Mouse (Mus musculus) kidney, embryonic 16.5 days (tissue): ENCODE data around the gene Patj. TPM values are rescaled to one million over a fixed set of nuclear protein-coding genes. Genes with fewer than 3 reads are reported as not detected.

Experiments
- ATAC-seq: fragments of 200-750 bp; cut with Nextera tagmentation; 2 replicates; pipeline ENCODE4 v1.8.0; 2017; ENCODE audit warnings: moderate TSS enrichment; ENCODE audit not compliant: low FRiP score, low TSS enrichment
- H3K27ac ChIP-seq: fragments of 300-500 bp; sonication (generic); 2 replicates; pipeline ENCODE4 v1.5.1; 2014; ENCODE audit warnings: low read length
- H3K27me3 ChIP-seq: fragments of 300-500 bp; sonication (generic); 2 replicates; pipeline ENCODE4 v1.6.1; 2014; ENCODE audit warnings: low read length, control low read depth, mixed read lengths; ENCODE audit not compliant: insufficient read depth
- H3K36me3 ChIP-seq: fragments of 300-500 bp; sonication (generic); 2 replicates; pipeline ENCODE4 v1.6.1; 2014; ENCODE audit warnings: low read length, control low read depth, mixed read lengths; ENCODE audit not compliant: insufficient read depth
- H3K4me1 ChIP-seq: fragments of 300-500 bp; sonication (generic); 2 replicates; pipeline ENCODE4 v1.6.1; 2014; ENCODE audit warnings: low read length, control low read depth, mixed read lengths; ENCODE audit not compliant: insufficient read depth
- H3K4me2 ChIP-seq: fragments of 300-500 bp; sonication (generic); replicated peaks from 2 replicates; pipeline ENCODE4 v1.6.1; 2014; ENCODE audit warnings: low read depth, low read length
- H3K4me3 ChIP-seq: fragments of 300-500 bp; sonication (generic); 2 replicates; pipeline ENCODE4 v1.5.1; 2014; ENCODE audit warnings: mild to moderate bottlenecking, low read length
- H3K9ac ChIP-seq: fragments of 300-500 bp; sonication (generic); replicated peaks from 2 replicates; pipeline ENCODE4 v1.6.1; 2014; ENCODE audit warnings: low read length
- H3K9me3 ChIP-seq: fragments of 300-500 bp; sonication (generic); 2 replicates; pipeline ENCODE4 v1.6.1; 2016; ENCODE audit warnings: low read length, control low read depth
- WGBS: fragments of 180-500 bp; shearing (Covaris S2); extraction: QIAGEN DNeasy Blood & Tissue Kit; methylation state at CpG from one replicate; pipeline ENCODE4 v1.1.7; 2014; 5-methylcytosine and 5-hydroxymethylcytosine counted together
- polyA plus RNA-seq: library from polyadenylated mRNA; unstranded; fragments of >200 nt; fragmentation: Nextera tagmentation; extraction: Ambion mirVana; gene quantifications from 2 replicates; pipeline ENCODE4 v1.2.1, GENCODE M21; 2015

The Patj gene
- polyA plus RNA-seq, 1 experiment from 2014 or later: 27.6 TPM

DNA sequence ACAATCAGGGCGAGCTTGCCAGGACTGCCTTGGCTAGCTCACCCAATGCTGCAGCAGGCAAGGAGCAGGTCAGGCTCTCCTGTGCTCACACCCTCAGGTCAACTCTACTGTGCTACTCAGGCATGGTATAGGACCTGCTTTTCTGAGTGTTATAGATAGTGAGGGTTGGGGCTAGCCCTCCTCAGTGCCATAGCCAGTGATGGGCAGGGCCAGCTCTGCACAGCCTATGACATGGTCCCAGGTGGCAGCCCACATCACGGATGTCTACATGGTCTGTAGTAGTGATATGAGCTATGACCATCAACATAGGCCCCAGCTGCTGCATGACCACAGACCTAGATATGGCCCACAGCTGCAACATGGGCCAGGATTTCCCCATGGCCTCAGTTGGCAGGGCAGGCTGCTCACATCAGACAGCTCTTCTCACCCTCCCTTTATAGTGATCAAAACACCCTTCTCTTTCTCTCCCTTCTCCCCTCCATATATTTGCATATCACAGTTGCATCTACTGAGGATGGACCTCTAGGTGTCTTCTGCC lies 66.3 kb downstream of the Patj start:
- H3K4me1 ChIP-seq: no peaks in the 10 kb centered on the region
- no peak overlapping the region for H3K4me2 ChIP-seq
- 94% methylated on average over 2 of the region's 2 CpGs for WGBS
- no peak for ATAC-seq
- H3K27ac ChIP-seq: no peak overlapping the region
- H3K27me3 ChIP-seq: no peaks in the 10 kb centered on the region
- no peaks in the 10 kb centered on the region for H3K9me3 ChIP-seq
- H3K9ac ChIP-seq: no peak overlapping the region
- H3K4me3 ChIP-seq: no peak overlapping the region
- H3K36me3 ChIP-seq: peaks cover 22% of the 10 kb centered on the region; the same call in 1 of the 2 replicates

- no peaks in the 10 kb centered on the region for H3K9me3 ChIP-seq
- H3K4me2 ChIP-seq: no peak overlapping the region
- 80% methylated on average over 1 of the region's 1 CpGs for WGBS
- H3K36me3 ChIP-seq: peaks cover 25% of the 10 kb centered on the region; the same call in 1 of the 2 replicates
- no peak overlapping the region for H3K27ac ChIP-seq
- H3K27me3 ChIP-seq: no peaks in the 10 kb centered on the region
- no peaks in the 10 kb centered on the region for H3K4me1 ChIP-seq
- no peak overlapping the region for H3K9ac ChIP-seq
- no peak overlapping the region for H3K4me3 ChIP-seq
- ATAC-seq: no peak
These were observed 69.9 kb downstream of the Patj start for GRCm38 (mm10) chr4:98465476-98465875.

- no peak overlapping the region for H3K27ac ChIP-seq
- no peaks in the 10 kb centered on the region for H3K27me3 ChIP-seq
- ATAC-seq: no peak
- H3K9ac ChIP-seq: no peak overlapping the region
- H3K4me1 ChIP-seq: no peaks in the 10 kb centered on the region
- no peaks in the 10 kb centered on the region for H3K9me3 ChIP-seq
- H3K36me3 ChIP-seq: peaks cover 25% of the 10 kb centered on the region; the same call in 1 of the 2 replicates
- 90% methylated on average over 2 of the region's 2 CpGs for WGBS
- no peak overlapping the region for H3K4me3 ChIP-seq
- H3K4me2 ChIP-seq: no peak overlapping the region
These were observed 70.3 kb downstream of the Patj start for GRCm38 (mm10) chr4:98465886-98466285.

- H3K4me1 ChIP-seq: 0 out of 2 replicates have a peak, but pooled peaks cover 3% of the 10 kb centered on the region
- H3K27me3 ChIP-seq: no peaks in the 10 kb centered on the region
- H3K9me3 ChIP-seq: no peaks in the 10 kb centered on the region
- no peak for ATAC-seq
- no peak overlapping the region for H3K4me2 ChIP-seq
- no peak overlapping the region for H3K9ac ChIP-seq
- 68% methylated on average over 7 of the region's 7 CpGs for WGBS
- 0 out of 2 replicates have a peak, but pooled peaks cover 6% of the 10 kb centered on the region for H3K36me3 ChIP-seq
- H3K27ac ChIP-seq: no peak overlapping the region
- no peak overlapping the region for H3K4me3 ChIP-seq
These were observed 75.8 kb downstream of the Patj start for GRCm38 (mm10) chr4:98471376-98471775.

GRCm38 (mm10) chr4:98473491-98473890 lies 77.9 kb downstream of the Patj start:
- Histone ChIP-seq H3K4me3 (no peak overlapping the region), H3K9me3 (no peaks in the 10 kb centered on the region), H3K4me1 (0 out of 2 replicates have a peak, but pooled peaks cover 3% of the 10 kb centered on the region), H3K9ac (no peak overlapping the region), H3K27me3 (no peaks in the 10 kb centered on the region), H3K36me3 (no peaks in the 10 kb centered on the region), H3K4me2 (no peak overlapping the region), H3K27ac (no peak overlapping the region)
- 58% methylated on average over 3 of the region's 3 CpGs for WGBS
- ATAC-seq: no peak

DNA sequence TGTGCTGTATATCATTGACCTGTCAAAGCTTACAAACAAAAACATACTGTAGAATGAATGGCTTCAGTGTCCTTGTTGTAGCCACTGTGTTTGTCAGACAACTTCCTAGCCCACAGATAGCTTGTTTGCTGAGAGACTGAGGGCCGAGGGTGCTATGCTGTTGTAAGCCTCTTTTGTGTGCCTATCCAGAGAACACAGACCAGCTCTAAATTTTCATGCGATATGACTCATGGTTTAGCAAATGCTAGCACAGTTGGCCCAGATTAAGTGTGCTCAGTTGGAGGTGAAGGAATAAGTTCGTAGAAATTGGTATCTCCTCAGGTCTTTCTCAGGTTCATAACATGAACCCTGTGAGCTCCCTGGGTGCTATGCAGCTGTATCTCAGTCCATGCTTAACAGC lies 82.4 kb downstream of the Patj start:
- H3K4me3 ChIP-seq: no peak overlapping the region
- H3K27me3 ChIP-seq: no peaks in the 10 kb centered on the region
- H3K27ac ChIP-seq: no peak overlapping the region
- 69% methylated on average over 3 of the region's 3 CpGs for WGBS
- ATAC-seq: no peak
- no peak overlapping the region for H3K9ac ChIP-seq
- no peaks in the 10 kb centered on the region for H3K9me3 ChIP-seq
- no peak overlapping the region for H3K4me2 ChIP-seq
- no peaks in the 10 kb centered on the region for H3K36me3 ChIP-seq
- 0 out of 2 replicates have a peak, but pooled peaks cover 3% of the 10 kb centered on the region for H3K4me1 ChIP-seq

DNA sequence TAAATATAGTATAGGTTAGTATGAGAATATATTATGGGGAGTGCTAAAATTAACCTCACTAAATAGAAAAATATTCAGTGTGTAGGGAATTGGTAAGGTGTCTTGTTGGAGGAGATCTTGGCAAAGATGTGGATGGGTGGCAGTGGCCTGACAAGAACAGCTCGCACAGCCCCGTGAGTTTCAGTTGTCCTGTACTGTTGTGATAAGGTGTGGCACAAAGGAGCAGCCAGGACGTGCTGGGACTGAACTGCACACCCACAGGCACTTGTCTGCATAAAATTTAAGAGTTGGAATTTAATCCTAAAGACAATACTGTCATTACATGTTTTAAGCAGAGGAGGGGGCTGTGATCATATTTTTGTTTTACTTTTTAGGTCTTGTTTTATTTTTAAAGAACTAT lies 90.9 kb downstream of the Patj start:
- Histone ChIP-seq H3K27me3 (no peaks in the 10 kb centered on the region), H3K4me2 (no peak overlapping the region), H3K9ac (no peak overlapping the region), H3K4me3 (no peak overlapping the region), H3K9me3 (no peaks in the 10 kb centered on the region), H3K4me1 (no peaks in the 10 kb centered on the region), H3K36me3 (no peaks in the 10 kb centered on the region; the same call in 1 of the 2 replicates), H3K27ac (no peak overlapping the region)
- WGBS: 44% methylated on average over 3 of the region's 3 CpGs
- no peak for ATAC-seq

DNA sequence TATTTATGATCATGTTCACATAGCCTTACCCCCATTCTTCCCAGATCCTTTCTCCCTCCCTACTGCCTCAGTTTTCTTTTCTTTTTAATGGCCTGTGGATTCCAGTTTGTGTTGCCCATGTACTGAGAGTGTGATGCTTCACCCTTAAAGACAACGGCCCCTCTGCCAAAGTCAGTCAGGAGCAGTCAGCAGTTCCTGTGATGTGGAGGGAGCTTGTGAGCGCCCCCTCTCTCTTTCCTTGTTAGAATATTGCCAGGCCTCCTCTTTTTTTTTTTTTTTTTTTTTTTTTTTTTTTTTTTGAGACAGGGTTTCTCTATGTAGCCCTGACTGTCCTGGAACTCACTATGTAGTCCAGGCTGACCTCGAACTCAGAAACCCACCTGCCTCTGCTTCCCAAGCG lies 91.3 kb downstream of the Patj start:
- WGBS: 90% methylated on average over 4 of the region's 4 CpGs
- ATAC-seq: no peak

GRCm38 (mm10) chr4:98489386-98489785 lies 93.8 kb downstream of the Patj start:
- H3K9me3 ChIP-seq: no peaks in the 10 kb centered on the region
- no peak for ATAC-seq
- H3K27ac ChIP-seq: no peak overlapping the region
- no peaks in the 10 kb centered on the region for H3K4me1 ChIP-seq
- no peak overlapping the region for H3K4me2 ChIP-seq
- no peak overlapping the region for H3K9ac ChIP-seq
- WGBS: 38% methylated on average over 1 of the region's 1 CpGs
- no peaks in the 10 kb centered on the region for H3K27me3 ChIP-seq
- H3K36me3 ChIP-seq: no peaks in the 10 kb centered on the region; the same call in 1 of the 2 replicates
- H3K4me3 ChIP-seq: no peak overlapping the region

More for the DNA sequence above, 91.3 kb downstream of the Patj start:
- Histone ChIP-seq H3K9me3 (no peaks in the 10 kb centered on the region), H3K27me3 (no peaks in the 10 kb centered on the region), H3K4me3 (no peak overlapping the region), H3K9ac (no peak overlapping the region), H3K4me2 (no peak overlapping the region), H3K36me3 (no peaks in the 10 kb centered on the region; the same call in 1 of the 2 replicates), H3K27ac (no peak overlapping the region), H3K4me1 (no peaks in the 10 kb centered on the region)

DNA sequence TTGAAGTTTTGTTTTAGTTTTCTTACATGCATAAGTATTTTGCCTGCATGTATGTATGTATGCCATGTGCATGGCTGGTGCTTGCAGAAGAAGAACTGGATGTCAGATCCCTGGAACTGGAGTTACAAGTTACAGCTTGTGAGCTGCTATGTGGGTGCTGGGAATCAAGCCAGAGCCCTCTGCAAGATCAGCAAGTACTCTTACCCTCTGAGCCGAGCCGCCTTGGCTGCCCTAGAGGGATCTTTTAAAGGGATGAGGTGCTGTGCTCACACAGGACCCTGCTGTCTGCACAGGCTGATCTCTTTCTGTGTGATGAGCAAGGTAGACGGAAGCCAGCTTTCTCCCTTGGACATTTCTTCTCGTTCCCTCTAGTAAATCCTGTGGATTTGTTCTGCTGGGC lies 102.8 kb downstream of the Patj start:
- 91% methylated on average over 4 of the region's 4 CpGs for WGBS

More for the DNA sequence above, 102.8 kb downstream of the Patj start:
- H3K9ac ChIP-seq: no peak overlapping the region
- ATAC-seq: no peak
- H3K4me1 ChIP-seq: no peaks in the 10 kb centered on the region
- H3K4me2 ChIP-seq: no peak overlapping the region
- H3K27me3 ChIP-seq: no peaks in the 10 kb centered on the region
- H3K9me3 ChIP-seq: no peaks in the 10 kb centered on the region
- H3K36me3 ChIP-seq: peaks cover 8% of the 10 kb centered on the region
- H3K27ac ChIP-seq: no peak overlapping the region
- H3K4me3 ChIP-seq: no peak overlapping the region
